Mouse (Mus musculus) E14TG2a.4 (cell line): ENCODE results near the gene Cpxm1.

Experiments
- CTCF ChIP-seq: conservative IDR thresholded peaks from 2 replicates; pipeline ENCODE4 v1.5.1; 2014; ENCODE audit warnings: low read length
- POU5F1 ChIP-seq: IDR thresholded peaks from 2 replicates; pipeline ENCODE4 v1.6.1; 2014; ENCODE audit warnings: low read length, borderline replicate concordance

- no peak for TF ChIP-seq CTCF
- TF ChIP-seq POU5F1 = no peak
These were observed 4.5 kb downstream of the Cpxm1 start for GRCm38 (mm10) chr2:130392836-130393235.
